Mouse (Mus musculus) layer of hippocampus, adult 9-11 months (tissue): ENCODE data around the gene Dbt.
"Not testable (repeated sequence)": the region's sequence is repeated elsewhere in the genome, so short reads cannot be mapped to it uniquely, and the experiment has no call there.

Experiments used
- DNase-seq: peaks from one replicate; pipeline ENCODE4 v3.0.0; 2022

Dbt gene

GRCm38 (mm10) chr3:116542532-116542931 is 29.7 kb downstream of the Dbt start:
- DNase-seq: no peak

DNA sequence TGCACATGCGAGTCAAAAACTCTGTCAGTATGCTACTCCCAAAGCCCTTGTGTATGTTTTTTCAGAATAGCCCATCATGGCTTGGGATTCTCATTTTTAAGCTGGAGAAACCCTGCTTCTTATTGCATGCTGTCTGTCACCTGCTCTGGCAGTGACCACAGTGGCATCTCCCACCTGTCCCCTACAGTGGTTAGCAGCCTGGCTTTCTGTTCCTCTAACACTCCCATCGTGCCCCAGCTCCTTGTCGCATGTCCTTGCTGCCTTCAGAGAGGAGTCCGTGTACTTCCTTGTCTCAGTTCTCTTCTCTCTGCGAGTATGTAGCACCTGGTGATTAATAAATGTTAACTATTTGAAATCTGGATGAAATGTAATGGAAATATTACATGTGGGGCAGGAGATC is 34.6 kb downstream of the Dbt start:
- no peak for DNase-seq

DNA sequence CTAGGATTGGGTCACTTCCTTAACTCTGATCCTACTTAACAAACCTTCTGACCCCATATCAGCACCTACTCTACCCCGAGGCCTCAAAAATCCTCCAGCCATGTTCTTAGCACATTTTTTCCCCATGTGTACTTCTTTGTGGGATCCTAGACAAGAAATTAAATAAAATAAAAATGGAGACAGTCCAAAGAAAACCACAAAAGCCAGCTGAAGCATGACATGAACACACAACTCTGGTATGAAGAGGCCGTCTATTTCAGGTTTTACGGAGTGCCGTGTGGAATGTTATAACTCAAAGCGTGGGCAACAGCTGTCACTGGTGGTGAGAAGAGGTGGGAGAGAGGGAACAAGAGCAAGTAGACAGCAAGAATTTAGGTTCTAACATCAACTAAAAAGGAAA is 38.5 kb downstream of the Dbt start:
- DNase-seq: no peak

DNA sequence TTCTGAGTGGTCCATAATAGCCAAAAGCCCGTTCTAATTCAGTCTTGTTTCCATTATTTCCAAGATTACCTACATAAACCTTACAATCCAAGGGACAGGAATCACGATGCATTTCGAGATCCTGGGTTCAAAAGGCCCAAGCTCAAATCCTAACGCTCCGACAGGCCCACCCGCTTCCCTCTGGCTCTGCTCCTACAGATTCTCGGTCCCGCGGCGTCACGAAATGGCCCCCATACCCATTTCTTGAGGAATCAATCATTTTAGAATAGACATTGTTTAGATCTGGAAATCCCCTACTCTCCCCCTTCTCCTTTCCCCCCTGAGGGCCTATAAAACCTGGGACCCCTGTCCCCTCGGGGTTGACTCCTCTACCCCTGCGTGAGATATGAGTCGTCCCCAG is 48.4 kb downstream of the Dbt start:
- not testable (repeated sequence) for DNase-seq

DNA sequence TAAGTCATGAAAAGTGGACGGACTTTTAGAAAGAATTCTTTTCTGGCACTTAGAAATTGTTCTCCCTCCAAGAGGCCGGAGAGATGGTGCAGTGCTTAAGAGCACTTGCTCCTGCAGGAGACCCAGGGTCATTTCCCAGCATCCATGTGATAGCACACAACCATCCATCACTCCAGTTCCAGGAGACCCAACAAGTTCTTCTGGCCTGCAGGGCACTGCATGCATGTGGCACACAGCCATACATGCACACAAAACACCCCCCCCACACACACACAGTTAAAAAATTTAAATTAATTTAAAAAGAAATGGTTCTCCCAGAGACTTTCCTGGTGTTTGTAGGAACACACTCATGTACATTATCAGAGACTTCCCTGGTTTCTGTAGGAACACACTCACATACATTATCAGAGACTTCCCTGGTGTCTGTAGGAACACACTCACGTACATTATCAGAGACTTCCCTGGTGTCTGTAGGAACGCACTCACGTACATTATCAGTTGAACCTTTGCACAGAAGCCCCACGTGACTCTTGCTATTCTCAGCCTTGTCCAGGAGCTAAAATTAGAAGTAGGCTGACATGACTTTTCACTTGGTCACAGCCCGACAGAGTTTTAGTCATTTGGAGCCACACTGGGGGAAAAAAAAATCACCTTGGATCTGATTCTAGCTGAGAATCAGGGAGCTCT is 49.7 kb downstream of the Dbt start, which contains the start of gene Lrrc39:
Gene Lrrc39, plus strand, starts transcription at position 566 of the 687 bp plus-strand sequence.
- DNase-seq: no peak

- no peak for DNase-seq
These were observed 50.2 kb downstream of the Dbt start for GRCm38 (mm10) chr3:116563095-116563492.

- DNase-seq: no peak
These were observed 57.8 kb downstream of the Dbt start for GRCm38 (mm10) chr3:116570628-116571027.

- DNase-seq: no peak
These were observed 64.4 kb downstream of the Dbt start for GRCm38 (mm10) chr3:116577286-116577685.

DNA sequence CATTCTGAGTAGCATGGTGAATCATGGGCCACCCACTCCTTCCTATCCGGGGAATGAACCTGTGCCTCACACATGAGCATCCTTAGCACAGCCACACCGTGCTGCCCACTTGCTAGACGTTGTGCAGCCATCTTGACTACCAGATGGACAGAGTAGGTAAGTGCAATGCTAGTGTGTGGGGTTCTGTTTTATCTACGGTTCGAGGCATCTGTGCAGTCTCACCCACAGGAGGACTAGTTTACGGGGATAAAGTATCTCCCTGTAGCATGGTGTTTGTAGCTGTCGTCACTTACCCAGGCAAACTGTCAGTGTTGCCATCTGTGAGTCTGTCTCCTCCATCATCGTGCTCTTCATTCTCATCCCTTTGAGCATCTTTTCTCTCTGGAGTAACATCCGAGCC is 69.3 kb downstream of the Dbt start:
- DNase-seq: peak; percentile 30

GRCm38 (mm10) chr3:116594076-116594727 is 81.3 kb downstream of the Dbt start:
- DNase-seq: peak; percentile 25

- DNase-seq: peak; percentile 95
These were observed 82.1 kb downstream of the Dbt start, which contains the start of gene Sass6 for GRCm38 (mm10) chr3:116594728-116595602. Gene Sass6, plus strand, starts transcription at chr3:116594982.

DNA sequence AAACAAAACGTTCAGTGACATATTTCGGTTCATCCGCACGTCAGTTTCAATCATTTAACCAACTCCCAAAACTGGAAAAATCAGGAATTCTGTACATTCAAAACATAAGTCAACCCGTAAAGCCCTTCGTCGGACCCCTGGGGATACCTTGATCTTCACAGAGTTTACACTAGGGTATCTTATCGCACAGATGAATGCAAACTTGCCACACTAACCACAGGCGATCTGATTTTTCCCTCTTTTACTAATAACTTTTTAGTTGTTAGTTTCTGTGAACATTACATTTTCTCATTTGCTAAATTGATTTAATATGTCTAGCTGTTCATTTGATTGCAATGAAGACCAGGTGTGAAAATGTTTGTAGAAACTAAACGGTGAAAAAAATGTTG is 82.7 kb downstream of the Dbt start:
- no peak for DNase-seq
